Mouse (Mus musculus) hindbrain, embryonic 10.5 days (tissue): ENCODE results near the gene Maged1. TPM values are rescaled to one million over a fixed set of nuclear protein-coding genes. Genes with fewer than 3 reads are reported as not detected.

Experiments used
- DNase-seq: peaks from one replicate; pipeline ENCODE4 v3.0.0-alpha.2; 2017; ENCODE audit warnings: low spot score
- H3K27ac ChIP-seq: fragments of 300-500 bp; sonication (generic); 2 replicates; pipeline ENCODE4 v1.5.1; 2016; ENCODE audit warnings: mild to moderate bottlenecking, moderate library complexity
- H3K27me3 ChIP-seq: fragments of 300-500 bp; sonication (generic); 2 replicates; pipeline ENCODE4 v1.6.1; 2016; ENCODE audit warnings: mild to moderate bottlenecking; ENCODE audit not compliant: poor library complexity, insufficient read depth, severe bottlenecking
- H3K36me3 ChIP-seq: fragments of 300-500 bp; sonication (generic); 2 replicates; pipeline ENCODE4 v1.6.1; 2016; ENCODE audit warnings: mild to moderate bottlenecking, moderate library complexity
- H3K4me1 ChIP-seq: fragments of 300-500 bp; sonication (generic); replicated peaks from 2 replicates; pipeline ENCODE4 v1.6.1; 2016; ENCODE audit warnings: mild to moderate bottlenecking
- H3K4me3 ChIP-seq: fragments of 300-500 bp; sonication (generic); 2 replicates; pipeline ENCODE4 v1.5.1; 2016; ENCODE audit warnings: mild to moderate bottlenecking, moderate library complexity
- H3K9me3 ChIP-seq: fragments of 300-500 bp; sonication (generic); 2 replicates; pipeline ENCODE4 v1.6.1; 2016; ENCODE audit warnings: mild to moderate bottlenecking, moderate library complexity
- WGBS: fragments of 180-500 bp; shearing (Covaris S2); methylation state at CpG from one replicate; pipeline ENCODE4 v1.1.7; 2016; 5-methylcytosine and 5-hydroxymethylcytosine counted together
- polyA plus RNA-seq: library from polyadenylated mRNA; unstranded; fragments of >200 nt; fragmentation: Nextera tagmentation; extraction: Ambion mirVana; gene quantifications from 2 replicates; pipeline ENCODE4 v1.2.1, GENCODE M21; 2016

Gene Maged1
- 588 and 751 TPM in 2 replicates for polyA plus RNA-seq

GRCm38 (mm10) chrX:94541918-94542355 lies at the start of gene Maged1:
Gene Maged1, minus strand, starts transcription at chrX:94542143.
- H3K27me3 ChIP-seq: peaks cover 44% of the 10 kb centered on the region

DNA sequence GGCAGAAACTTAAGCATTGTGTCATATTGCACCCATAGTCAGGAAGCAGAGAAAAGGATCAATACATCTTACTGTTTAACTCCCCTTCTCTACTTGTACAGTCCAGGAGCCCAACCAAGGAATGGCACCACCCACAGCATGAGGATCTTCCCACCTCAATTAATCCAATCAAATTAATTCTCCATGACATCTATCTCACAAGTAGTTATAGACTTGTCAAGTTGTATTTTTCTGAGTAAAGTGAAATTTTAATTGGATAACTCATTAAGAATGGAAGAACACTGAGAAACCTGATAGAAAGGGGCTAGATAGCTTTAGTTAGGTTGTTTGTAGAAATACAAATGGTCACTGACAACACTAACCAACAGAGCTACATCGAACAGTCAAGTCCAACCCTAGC lies 38.3 kb upstream of the Maged1 start:
- H3K4me3 ChIP-seq: no peak overlapping the region
- 88% methylated on average over 1 of the region's 1 CpGs for WGBS
- no peaks in the 10 kb centered on the region for H3K36me3 ChIP-seq
- no peak for DNase-seq
- no peaks in the 10 kb centered on the region for H3K9me3 ChIP-seq
- 0 out of 2 replicates have a peak, but pooled peaks cover 9% of the 10 kb centered on the region for H3K27me3 ChIP-seq
- H3K27ac ChIP-seq: no peak overlapping the region
- H3K4me1 ChIP-seq: no peaks in the 10 kb centered on the region

More at GRCm38 (mm10) chrX:94541918-94542355, at the start of gene Maged1:
- H3K4me3 ChIP-seq: peak within 1 kb of the TSS; percentile 66
- 15% methylated on average over 32 of the region's 32 CpGs for WGBS
- H3K27ac ChIP-seq: peak within 1 kb of the TSS; percentile 92
- DNase-seq: peak; percentile 91
- H3K4me1 ChIP-seq: peaks cover 24% of the 10 kb centered on the region
- H3K36me3 ChIP-seq: peaks cover 35% of the 10 kb centered on the region
- no peaks in the 10 kb centered on the region for H3K9me3 ChIP-seq

GRCm38 (mm10) chrX:94564694-94565093 lies 22.8 kb upstream of the Maged1 start:
- Histone ChIP-seq H3K4me1 (no peaks in the 10 kb centered on the region), H3K27me3 (peaks cover 6% of the 10 kb centered on the region), H3K36me3 (no peaks in the 10 kb centered on the region), H3K9me3 (no peaks in the 10 kb centered on the region), H3K4me3 (no peak overlapping the region), H3K27ac (no peak overlapping the region)
- no peak for DNase-seq
- 71% methylated on average over 2 of the region's 2 CpGs for WGBS

GRCm38 (mm10) chrX:94562392-94562791 lies 20.4 kb upstream of the Maged1 start:
- Histone ChIP-seq H3K4me1 (no peaks in the 10 kb centered on the region), H3K36me3 (no peaks in the 10 kb centered on the region), H3K27ac (no peak overlapping the region), H3K27me3 (peaks cover 3% of the 10 kb centered on the region), H3K4me3 (no peak overlapping the region), H3K9me3 (no peaks in the 10 kb centered on the region)
- 51% methylated on average over 5 of the region's 5 CpGs for WGBS
- no peak for DNase-seq

- 64% methylated on average over 3 of the region's 3 CpGs for WGBS
- H3K4me3 ChIP-seq: no peak overlapping the region
- DNase-seq: no peak
Measured at GRCm38 (mm10) chrX:94548227-94548626, 6.3 kb upstream of the Maged1 start.

DNA sequence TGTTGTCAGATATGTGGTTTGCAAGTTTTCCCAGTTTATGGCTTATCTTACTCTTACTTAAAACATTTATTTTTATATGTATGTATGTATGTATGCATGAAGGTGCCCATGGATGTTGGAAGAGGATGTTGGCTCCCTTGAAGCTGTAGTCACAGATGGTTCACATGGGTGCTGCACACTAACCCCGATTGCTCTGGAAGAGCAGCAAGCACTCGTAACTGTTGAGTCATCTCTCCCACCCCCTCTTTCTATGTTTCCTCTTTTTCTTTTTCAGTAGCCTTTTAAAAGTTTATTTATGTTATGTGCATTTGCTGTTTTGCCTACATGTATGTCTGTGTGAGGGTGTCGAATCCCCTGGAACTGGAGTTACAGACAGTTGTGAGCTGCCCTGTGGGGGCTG lies 4.0 kb upstream of the Maged1 start:
- no peak for DNase-seq
- WGBS: 88% methylated on average over 3 of the region's 3 CpGs
- Histone ChIP-seq H3K4me1 (peaks cover 15% of the 10 kb centered on the region), H3K4me3 (no peak overlapping the region), H3K36me3 (no peaks in the 10 kb centered on the region), H3K27me3 (peaks cover 26% of the 10 kb centered on the region), H3K27ac (no peak overlapping the region), H3K9me3 (no peaks in the 10 kb centered on the region)

More at GRCm38 (mm10) chrX:94548227-94548626, 6.3 kb upstream of the Maged1 start:
- H3K9me3 ChIP-seq: no peaks in the 10 kb centered on the region
- H3K36me3 ChIP-seq: no peaks in the 10 kb centered on the region
- peaks cover 8% of the 10 kb centered on the region; the same call in 1 of the 2 replicates for H3K4me1 ChIP-seq
- peaks cover 10% of the 10 kb centered on the region for H3K27me3 ChIP-seq
- H3K27ac ChIP-seq: no peak overlapping the region

DNA sequence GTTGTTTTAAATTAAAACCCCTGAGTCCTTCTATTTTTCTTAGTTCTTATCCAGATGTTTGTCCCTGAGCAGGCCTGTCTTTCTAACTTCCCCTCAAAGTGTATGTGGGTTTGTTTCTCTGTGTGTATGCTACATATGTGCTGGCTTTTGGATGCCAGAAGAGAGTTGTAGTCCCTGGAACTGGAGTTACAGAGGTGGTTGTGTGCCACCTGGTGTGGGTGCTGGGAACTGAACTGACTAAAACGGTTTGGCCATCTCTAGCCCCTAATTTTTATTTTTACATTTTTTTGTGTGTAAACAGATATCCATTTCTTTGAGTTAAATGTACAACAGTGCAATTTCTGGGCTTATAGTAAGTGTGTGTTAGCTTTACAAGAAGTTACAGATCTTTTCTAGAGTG lies 3.0 kb upstream of the Maged1 start:
- WGBS: 16% methylated on average over 1 of the region's 1 CpGs
- Histone ChIP-seq H3K9me3 (no peaks in the 10 kb centered on the region), H3K36me3 (peaks cover 5% of the 10 kb centered on the region), H3K4me1 (peaks cover 21% of the 10 kb centered on the region), H3K4me3 (no peak overlapping the region), H3K27me3 (peaks cover 36% of the 10 kb centered on the region), H3K27ac (peak overlapping the region; percentile 53; the same call in 1 of the 2 replicates)
- DNase-seq: peak; percentile 18

GRCm38 (mm10) chrX:94542536-94542935 lies 593 bp upstream of the Maged1 start:
- Histone ChIP-seq H3K4me1 (peaks cover 24% of the 10 kb centered on the region), H3K9me3 (no peaks in the 10 kb centered on the region), H3K36me3 (peaks cover 29% of the 10 kb centered on the region), H3K4me3 (peak overlapping the region; percentile 66), H3K27me3 (peaks cover 48% of the 10 kb centered on the region), H3K27ac (peak overlapping the region; percentile 92)
- WGBS: 22% methylated on average over 9 of the region's 9 CpGs
- DNase-seq: peak; percentile 11

- peak overlapping the region; percentile 66 for H3K4me3 ChIP-seq
- H3K27me3 ChIP-seq: peaks cover 44% of the 10 kb centered on the region
- no peak for DNase-seq
- H3K4me1 ChIP-seq: peaks cover 24% of the 10 kb centered on the region
- peaks cover 42% of the 10 kb centered on the region for H3K36me3 ChIP-seq
- whole genome bisulfite sequencing: 25% methylated on average over 25 of the region's 25 CpGs
- H3K27ac ChIP-seq: peak overlapping the region; percentile 92
- no peaks in the 10 kb centered on the region for H3K9me3 ChIP-seq
Measured at GRCm38 (mm10) chrX:94541206-94541605, 737 bp downstream of the Maged1 start.

GRCm38 (mm10) chrX:94540341-94541201 lies 1.4 kb downstream of the Maged1 start:
- H3K27ac ChIP-seq: peak overlapping the region; percentile 92
- WGBS: 17% methylated on average over 37 of the region's 37 CpGs

DNA sequence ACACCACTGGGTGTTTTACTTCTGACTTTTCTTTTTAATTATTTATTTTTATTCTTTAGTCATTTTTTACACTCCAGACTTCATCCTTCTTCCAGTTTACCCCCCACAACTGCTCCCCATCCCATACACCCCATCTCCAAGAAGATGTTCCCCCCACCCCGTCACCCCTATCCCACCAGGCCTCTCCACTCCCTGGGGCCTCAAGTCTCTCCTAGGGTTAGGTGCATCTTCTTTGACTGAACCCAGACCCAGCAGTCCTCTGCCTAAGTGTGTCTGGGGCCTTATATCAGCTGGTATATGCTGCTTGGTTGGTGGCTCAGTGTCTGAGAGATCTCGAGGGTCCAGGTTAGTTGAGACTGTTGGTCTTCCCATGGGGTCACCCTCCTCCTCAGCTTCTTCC lies 7.6 kb downstream of the Maged1 start:
- Histone ChIP-seq H3K4me3 (no peak overlapping the region), H3K9me3 (no peaks in the 10 kb centered on the region), H3K36me3 (peaks cover 44% of the 10 kb centered on the region), H3K4me1 (no peaks in the 10 kb centered on the region), H3K27ac (no peak overlapping the region), H3K27me3 (peaks cover 27% of the 10 kb centered on the region; the same call in 1 of the 2 replicates)
- DNase-seq: no peak
- WGBS: 73% methylated on average over 2 of the region's 2 CpGs

More at GRCm38 (mm10) chrX:94540341-94541201, 1.4 kb downstream of the Maged1 start:
- H3K27me3 ChIP-seq: peaks cover 48% of the 10 kb centered on the region
- peaks cover 24% of the 10 kb centered on the region for H3K4me1 ChIP-seq
- peak; percentile 71 for DNase-seq
- peaks cover 48% of the 10 kb centered on the region for H3K36me3 ChIP-seq
- no peaks in the 10 kb centered on the region for H3K9me3 ChIP-seq
- peak overlapping the region; percentile 66 for H3K4me3 ChIP-seq

GRCm38 (mm10) chrX:94530301-94530700 lies 11.6 kb downstream of the Maged1 start:
- Histone ChIP-seq H3K4me1 (no peaks in the 10 kb centered on the region), H3K36me3 (peaks cover 3% of the 10 kb centered on the region), H3K9me3 (no peaks in the 10 kb centered on the region), H3K27ac (no peak overlapping the region), H3K27me3 (peaks cover 15% of the 10 kb centered on the region; the same call in 1 of the 2 replicates), H3K4me3 (no peak overlapping the region)
- DNase-seq: no peak
- 86% methylated on average over 3 of the region's 3 CpGs for WGBS

- DNase-seq: no peak
- Histone ChIP-seq H3K4me3 (no peak overlapping the region), H3K27ac (no peak overlapping the region), H3K9me3 (no peaks in the 10 kb centered on the region), H3K4me1 (no peaks in the 10 kb centered on the region), H3K36me3 (no peaks in the 10 kb centered on the region), H3K27me3 (peaks cover 12% of the 10 kb centered on the region; the same call in 1 of the 2 replicates)
- WGBS: 81% methylated on average over 3 of the region's 3 CpGs
Measured at GRCm38 (mm10) chrX:94522166-94522565, 19.8 kb downstream of the Maged1 start.
